Mouse (Mus musculus) MEL (cell line): ENCODE measurements around the gene Ttc3. TPM values are rescaled to one million over a fixed set of nuclear protein-coding genes. Genes with fewer than 3 reads are reported as not detected.

Experiments
- DNase-seq: peaks from one replicate; pipeline ENCODE4 v3.0.0; 2011; ENCODE audit warnings: low read depth, low spot score
- H3K27ac ChIP-seq: 2 replicates; pipeline ENCODE4 v1.5.1; 2012; ENCODE audit warnings: low read depth, mild to moderate bottlenecking, control low read depth, low read length, moderate library complexity; ENCODE audit not compliant: control insufficient read depth
- H3K27me3 ChIP-seq, 2 experiments: fragments of 150-350 bp in 1 of 2; sonication (generic) in 1 of 2; 2 replicates each; pipeline ENCODE4 v1.6.1; 2012; ENCODE audit warnings: low read length in 2 of 2, mild to moderate bottlenecking in 2 of 2, improper control_type of control experiment in 1 of 2, moderate library complexity in 1 of 2; ENCODE audit not compliant: insufficient read depth in 2 of 2, control insufficient read depth in 1 of 2
- H3K36me3 ChIP-seq, 2 experiments: 2 replicates each; pipeline ENCODE4 v1.6.1; 2012 to 2014; ENCODE audit warnings: low read length in 2 of 2, improper control_type of control experiment in 1 of 2, inconsistent platforms in 1 of 2, mild to moderate bottlenecking in 1 of 2; ENCODE audit not compliant: insufficient read depth in 2 of 2, control insufficient read depth in 1 of 2
- H3K4me1 ChIP-seq, 2 experiments: fragments of 150-350 bp in 1 of 2; sonication (generic) in 1 of 2; 2 replicates each; pipeline ENCODE4 v1.6.1; 2012; ENCODE audit warnings: low read length in 2 of 2, improper control_type of control experiment in 1 of 2, mild to moderate bottlenecking in 1 of 2; ENCODE audit not compliant: insufficient read depth in 2 of 2, control insufficient read depth in 1 of 2
- H3K4me3 ChIP-seq, 2 experiments: fragments of 150-350 bp in 1 of 2; sonication (generic) in 1 of 2; 2 replicates each; pipeline ENCODE4 v1.5.1; 2012; ENCODE audit warnings: low read depth in 2 of 2, low read length in 2 of 2, mild to moderate bottlenecking in 2 of 2, moderate library complexity in 2 of 2, control low read depth in 1 of 2, improper control_type of control experiment in 1 of 2; ENCODE audit not compliant: control insufficient read depth in 1 of 2, insufficient read depth in 1 of 2
- H3K79me2 ChIP-seq: 2 replicates; pipeline ENCODE4 v1.6.1; 2012; ENCODE audit warnings: mild to moderate bottlenecking, low read length, moderate library complexity; ENCODE audit not compliant: control insufficient read depth, poor library complexity, insufficient read depth
- H3K9ac ChIP-seq: 2 replicates; pipeline ENCODE4 v1.6.1; 2012; ENCODE audit warnings: low read depth, mild to moderate bottlenecking, control low read depth, low read length, moderate library complexity; ENCODE audit not compliant: control insufficient read depth, poor library complexity, severe bottlenecking
- H3K9me3 ChIP-seq: fragments of 150-350 bp; sonication (generic); replicated peaks from 2 replicates; pipeline ENCODE4 v1.6.1; 2012; ENCODE audit warnings: mild to moderate bottlenecking, low read length, improper control_type of control experiment, moderate library complexity; ENCODE audit not compliant: insufficient read depth
- ETS1 ChIP-seq: IDR thresholded peaks from 2 replicates; pipeline ENCODE4 v1.6.1; 2012; ENCODE audit warnings: low read depth, mild to moderate bottlenecking, inconsistent platforms, low read length, improper control_type of control experiment, moderate library complexity
- GABPA ChIP-seq: IDR thresholded peaks from 2 replicates; pipeline ENCODE4 v1.6.1; 2012; ENCODE audit warnings: low read depth, mild to moderate bottlenecking, inconsistent platforms, low read length, improper control_type of control experiment, moderate library complexity
- GATA1 ChIP-seq: IDR thresholded peaks from 2 replicates; pipeline ENCODE4 v1.6.1; 2011; ENCODE audit warnings: low read depth, low read length, improper control_type of control experiment
- HCFC1 ChIP-seq: IDR thresholded peaks from 2 replicates; pipeline ENCODE4 v1.6.1; 2012; ENCODE audit warnings: low read depth, mild to moderate bottlenecking, inconsistent platforms, low read length, improper control_type of control experiment, moderate library complexity
- JUND ChIP-seq: IDR thresholded peaks from 2 replicates; pipeline ENCODE4 v1.6.1; 2011; ENCODE audit warnings: low read depth, mild to moderate bottlenecking, improper control_type of control experiment, low read length
- MAZ ChIP-seq: IDR thresholded peaks from 2 replicates; pipeline ENCODE4 v1.6.1; 2012; ENCODE audit warnings: low read depth, mild to moderate bottlenecking, inconsistent platforms, low read length, improper control_type of control experiment
- MEF2A ChIP-seq: IDR thresholded peaks from 2 replicates; pipeline ENCODE4 v1.6.1; 2014; ENCODE audit warnings: low read depth, mild to moderate bottlenecking, inconsistent platforms, low read length, improper control_type of control experiment; ENCODE audit not compliant: poor library complexity, insufficient replicate concordance, severe bottlenecking; ENCODE audit errors: extremely low read depth
- MXI1 ChIP-seq: IDR thresholded peaks from 2 replicates; pipeline ENCODE4 v1.6.1; 2011; ENCODE audit warnings: mild to moderate bottlenecking, low read depth, low read length, improper control_type of control experiment
- NRF1 ChIP-seq: IDR thresholded peaks from 2 replicates; pipeline ENCODE4 v1.6.1; 2014; ENCODE audit warnings: low read depth, mild to moderate bottlenecking, inconsistent platforms, low read length, improper control_type of control experiment, moderate library complexity; ENCODE audit not compliant: poor library complexity, insufficient read depth, severe bottlenecking
- POLR2AphosphoS5 ChIP-seq: IDR thresholded peaks from 2 replicates; pipeline ENCODE4 v1.6.1; 2012; ENCODE audit warnings: low read depth, borderline replicate concordance, mild to moderate bottlenecking, inconsistent platforms, low read length, moderate library complexity, mixed read lengths
- RAD21 ChIP-seq: IDR thresholded peaks from 2 replicates; pipeline ENCODE4 v1.6.1; 2011; ENCODE audit warnings: mild to moderate bottlenecking, low read depth, low read length, improper control_type of control experiment
- SIN3A ChIP-seq: IDR thresholded peaks from 2 replicates; pipeline ENCODE4 v1.6.1; 2012; ENCODE audit warnings: low read length, improper control_type of control experiment, inconsistent platforms
- SMC3 ChIP-seq: IDR thresholded peaks from 2 replicates; pipeline ENCODE4 v1.6.1; 2011; ENCODE audit warnings: low read depth, low read length, improper control_type of control experiment
- TAL1 ChIP-seq: IDR thresholded peaks from 2 replicates; pipeline ENCODE4 v1.6.1; 2012; ENCODE audit warnings: mild to moderate bottlenecking, inconsistent platforms, low read length, moderate library complexity, mixed read lengths
- TBP ChIP-seq: IDR thresholded peaks from 2 replicates; pipeline ENCODE4 v1.8.0; 2011; ENCODE audit warnings: low read depth, low read length, improper control_type of control experiment
- UBTF ChIP-seq: IDR thresholded peaks from 2 replicates; pipeline ENCODE4 v1.6.1; 2012; ENCODE audit warnings: low read depth, mild to moderate bottlenecking, inconsistent platforms, low read length, improper control_type of control experiment, moderate library complexity, borderline replicate concordance; ENCODE audit not compliant: insufficient read depth
- USF2 ChIP-seq, 2 experiments: IDR thresholded peaks; 2 replicates each; pipeline ENCODE4 v1.6.1; 2011 to 2012; ENCODE audit warnings: improper control_type of control experiment in 2 of 2, low read length in 2 of 2, borderline replicate concordance in 1 of 2, inconsistent platforms in 1 of 2, low read depth in 1 of 2, mild to moderate bottlenecking in 1 of 2; ENCODE audit not compliant: insufficient read depth in 1 of 2
- ZC3H11A ChIP-seq: IDR thresholded peaks from 2 replicates; pipeline ENCODE4 v1.6.1; 2012; ENCODE audit warnings: low read depth, mild to moderate bottlenecking, inconsistent platforms, low read length, improper control_type of control experiment
- ZNF384 ChIP-seq: IDR thresholded peaks from 2 replicates; pipeline ENCODE4 v1.6.1; 2012; ENCODE audit warnings: low read depth, mild to moderate bottlenecking, inconsistent platforms, low read length, improper control_type of control experiment
- polyA plus RNA-seq, 2 experiments: library from polyadenylated mRNA; stranded (reverse) in 1 of 2; unstranded in 1 of 2; fragments of >175 nt in 1 of 2; fragments of >200 nt in 1 of 2; gene quantifications; 2 replicates each; pipeline versions ENCODE4 v1.2.1 to v1.2.4; 2012; ENCODE audit warnings: low replicate concordance in 2 of 2, low read depth in 1 of 2; ENCODE audit not compliant: insufficient read length in 2 of 2, insufficient read depth in 1 of 2, missing spikeins in 1 of 2
- total RNA-seq: library from RNA; depleted of rRNA; stranded (reverse); fragments of 300-350 nt; gene quantifications from 2 replicates; pipeline ENCODE4 v1.2.3, GENCODE M21; 2012

Ttc3 gene
- total and polyA plus RNA-seq, 3 experiments, result 46.4 to 352 (median 47.5) TPM

GRCm38 (mm10) chr16:94347080-94347731 is 23.2 kb upstream of the Ttc3 start:
- no peak overlapping the region for H3K9ac ChIP-seq
- DNase-seq, result no peak

GRCm38 (mm10) chr16:94348779-94349178 is 21.6 kb upstream of the Ttc3 start:
- no peak for DNase-seq
- 0 out of 4 replicates have a peak, but pooled peaks cover 0 to 2% of the 10 kb centered on the region in 2 experiments for H3K4me1 ChIP-seq
- no peaks in the 10 kb centered on the region for H3K36me3 ChIP-seq
- H3K9ac ChIP-seq, result no peak overlapping the region
- no peak overlapping the region for H3K27ac ChIP-seq
- no peak for TF ChIP-seq POLR2AphosphoS5
- TF ChIP-seq NRF1, result no peak
- TF ChIP-seq GATA1, result no peak
- TF ChIP-seq TBP, result no peak
- TF ChIP-seq SIN3A, result no peak
- TF ChIP-seq JUND, result no peak
- TF ChIP-seq MEF2A, result no peak
- TF ChIP-seq ZC3H11A, result no peak
- no peak for TF ChIP-seq GABPA
- no peak for TF ChIP-seq ZNF384
- no peak for TF ChIP-seq MAZ
- TF ChIP-seq UBTF, result no peak
- no peak for TF ChIP-seq USF2 (IDR thresholded peaks at IDR 0.05; ENCODE audit: borderline replicate concordance in 1 of 2, insufficient read depth in 1 of 2, low read depth in 1 of 2, low read length in 2 of 2)
- no peak for TF ChIP-seq RAD21
- TF ChIP-seq HCFC1, result no peak
- TF ChIP-seq, all 39 proteins: peak for 0
- Histone ChIP-seq H3K27me3 (peaks cover 0 to 5% of the 10 kb centered on the region in 2 experiments; a peak in 2 of 4 replicates), H3K9me3 (no peaks in the 10 kb centered on the region), H3K4me3 (no peak overlapping the region), H3K79me2 (no peaks in the 10 kb centered on the region)

More at GRCm38 (mm10) chr16:94347080-94347731, 23.2 kb upstream of the Ttc3 start:
- Histone ChIP-seq H3K27ac (no peak overlapping the region), H3K4me1 (no peaks in the 10 kb centered on the region), H3K9me3 (no peaks in the 10 kb centered on the region), H3K27me3 (peaks cover 0 to 5% of the 10 kb centered on the region in 2 experiments; a peak in 2 of 4 replicates), H3K79me2 (no peaks in the 10 kb centered on the region), H3K4me3 (no peak overlapping the region), H3K36me3 (no peaks in the 10 kb centered on the region)
- TF ChIP-seq POLR2AphosphoS5 (no peak), GABPA (no peak), TAL1 (no peak), ETS1 (no peak), JUND (no peak), MEF2A (no peak), SMC3 (no peak), MXI1 (no peak)
